Mouse (Mus musculus): ENCODE results near the gene Pecr. TPM values are rescaled to one million over a fixed set of nuclear protein-coding genes. Genes with fewer than 3 reads are reported as not detected.

Gene Pecr
- 9.4 and 10.6 TPM in 2 replicates for polyA plus RNA-seq (2015; fragmentation: Nextera tagmentation; extraction: Ambion mirVana)

DNA sequence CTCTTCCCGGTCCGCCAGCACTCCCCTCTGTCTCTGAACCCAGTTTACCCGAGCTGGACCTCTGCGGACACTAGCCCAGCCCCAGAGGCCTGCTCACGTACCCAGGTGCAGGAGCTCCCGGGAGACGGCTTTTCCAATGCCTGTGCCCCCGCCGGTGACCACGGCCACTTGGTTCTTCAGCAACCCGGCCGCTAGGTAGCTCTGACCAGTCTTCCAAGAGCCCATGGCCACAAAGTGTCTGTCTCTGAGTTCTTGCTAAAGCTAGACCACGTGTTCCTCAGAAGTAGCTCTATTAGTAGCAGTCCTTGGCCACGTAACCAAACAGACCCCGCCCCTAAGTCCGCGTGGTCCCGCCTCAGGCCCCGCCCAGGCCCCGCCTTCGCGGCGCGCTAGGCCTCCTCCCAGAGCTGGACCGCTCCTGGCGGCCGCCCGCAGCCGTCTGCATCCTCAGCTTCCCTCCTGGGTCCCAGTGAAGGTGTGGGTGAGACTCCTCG lies at the start of gene Pecr, which contains the start of gene Tmem169:
TSS of gene Pecr (minus strand) at position 323 of the 494 bp plus-strand sequence.
TSS of gene Tmem169 (plus strand) at position 378 of the 494 bp plus-strand sequence.
- peak; percentile 99 for ATAC-seq
- H3K4me2 ChIP-seq (ENCODE audit: low read length) = peak within 1 kb of the TSS; percentile 87
- H3K36me3 ChIP-seq (ENCODE audit: control insufficient read depth, insufficient read depth, low read length) = peaks cover 2% of the 10 kb centered on the region; the same call in 1 of the 2 replicates
- H3K9me3 ChIP-seq (ENCODE audit: control insufficient read depth, low read length) = no peaks in the 10 kb centered on the region
- peaks cover 11% of the 10 kb centered on the region for H3K4me1 ChIP-seq (ENCODE audit: control insufficient read depth, insufficient read depth, low read depth, low read length)
- H3K4me3 ChIP-seq (ENCODE audit: low read length) = peak within 1 kb of the TSS; percentile 62
- H3K27ac ChIP-seq (ENCODE audit: low read depth, low read length) = peak within 1 kb of the TSS; percentile 68
- WGBS = under 1% methylated on average over 30 of the region's 30 CpGs
- H3K27me3 ChIP-seq (replicated peaks; ENCODE audit: control insufficient read depth, insufficient read depth, low read length) = no peaks in the 10 kb centered on the region
- peak within 1 kb of the TSS; percentile 65 for H3K9ac ChIP-seq (ENCODE audit: low read depth, low read length)

DNA sequence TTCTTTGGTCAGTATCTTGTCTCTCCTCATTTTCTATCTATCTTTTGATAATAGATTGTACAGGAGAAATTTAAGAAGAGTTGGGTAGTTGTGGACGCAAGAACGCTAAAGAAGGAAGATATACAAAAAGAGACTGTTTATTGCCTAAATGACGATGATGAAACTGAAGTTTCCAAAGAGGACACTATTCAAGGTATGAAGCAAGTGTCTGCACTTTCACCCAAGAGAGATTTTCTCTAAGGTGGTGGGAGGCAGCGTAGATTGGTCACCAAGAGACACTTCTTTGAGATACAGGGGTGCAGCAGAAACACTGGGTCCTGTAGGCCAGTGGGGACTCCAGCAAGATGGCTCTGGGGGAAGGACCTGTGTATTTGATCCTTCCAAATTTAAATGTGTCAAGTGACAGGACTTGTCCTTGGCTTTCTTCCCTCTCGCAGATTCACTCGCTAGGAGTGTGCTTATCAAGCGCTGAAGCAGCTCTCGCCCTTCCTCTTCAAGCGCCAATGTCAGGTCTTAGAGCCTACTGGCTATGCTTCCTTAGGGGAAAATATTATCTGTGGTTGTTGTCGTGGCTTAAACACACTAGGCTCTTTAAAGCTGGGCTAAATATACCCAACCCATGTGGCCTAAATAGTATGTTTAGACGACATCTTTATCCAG lies 42.2 kb upstream of the Pecr start:
- Histone ChIP-seq H3K4me2 (ENCODE audit: low read length) (no peak overlapping the region), H3K4me1 (ENCODE audit: control insufficient read depth, insufficient read depth, low read depth, low read length) (no peaks in the 10 kb centered on the region), H3K36me3 (ENCODE audit: control insufficient read depth, insufficient read depth, low read length) (0 out of 2 replicates have a peak, but pooled peaks cover 7% of the 10 kb centered on the region), H3K27ac (ENCODE audit: low read depth, low read length) (no peak overlapping the region), H3K9ac (ENCODE audit: low read depth, low read length) (no peak overlapping the region), H3K4me3 (ENCODE audit: low read length) (no peak overlapping the region), H3K9me3 (ENCODE audit: control insufficient read depth, low read length) (no peaks in the 10 kb centered on the region), H3K27me3 (replicated peaks; ENCODE audit: control insufficient read depth, insufficient read depth, low read length) (no peaks in the 10 kb centered on the region)
- ATAC-seq = no peak
- 94% methylated on average over 11 of the region's 11 CpGs for WGBS

DNA sequence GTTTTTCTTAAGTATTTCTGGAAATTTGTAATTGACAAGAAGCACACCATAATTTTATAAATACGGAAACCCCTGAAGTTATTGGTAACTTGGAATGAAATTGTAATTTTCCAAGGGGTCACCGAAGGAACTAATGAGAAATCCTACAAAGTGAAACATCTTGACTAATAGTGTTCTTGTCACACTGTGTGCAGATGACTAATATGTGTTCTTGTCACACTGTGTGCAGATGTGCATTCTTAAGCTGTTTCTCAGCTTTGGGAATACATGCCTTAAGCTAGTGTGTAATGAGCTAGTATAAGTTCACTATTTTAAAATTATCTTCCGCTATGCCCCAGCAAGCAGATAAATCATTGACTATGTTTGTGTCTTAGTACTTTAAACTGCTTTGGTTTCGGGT lies 39.1 kb upstream of the Pecr start:
- Histone ChIP-seq H3K36me3 (ENCODE audit: control insufficient read depth, insufficient read depth, low read length) (0 out of 2 replicates have a peak, but pooled peaks cover 3% of the 10 kb centered on the region), H3K27ac (ENCODE audit: low read depth, low read length) (no peak overlapping the region), H3K9ac (ENCODE audit: low read depth, low read length) (no peak overlapping the region), H3K9me3 (ENCODE audit: control insufficient read depth, low read length) (no peaks in the 10 kb centered on the region), H3K4me3 (ENCODE audit: low read length) (no peak overlapping the region), H3K4me2 (ENCODE audit: low read length) (no peak overlapping the region), H3K4me1 (ENCODE audit: control insufficient read depth, insufficient read depth, low read depth, low read length) (no peaks in the 10 kb centered on the region), H3K27me3 (replicated peaks; ENCODE audit: control insufficient read depth, insufficient read depth, low read length) (no peaks in the 10 kb centered on the region)
- 94% methylated on average over 4 of the region's 4 CpGs for WGBS
- ATAC-seq = no peak

DNA sequence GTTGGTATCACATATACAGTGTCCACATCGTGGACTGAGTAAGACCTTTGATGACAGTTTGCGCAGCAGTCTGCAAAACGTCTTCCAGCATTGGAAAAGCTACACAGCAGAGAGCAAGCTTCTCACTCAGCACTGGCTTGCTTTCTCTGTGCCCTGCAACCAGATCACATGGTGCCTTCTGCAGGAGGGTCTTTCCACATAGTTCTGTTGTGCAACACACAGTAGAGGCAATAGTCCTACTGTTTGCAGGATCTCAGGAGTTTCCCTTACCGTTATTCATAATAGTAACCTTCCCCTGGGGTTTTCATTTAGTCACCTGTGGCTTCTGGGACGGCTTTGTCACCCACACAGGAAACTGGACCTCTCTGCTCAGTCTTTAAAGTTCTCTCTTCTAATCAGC lies 36.6 kb upstream of the Pecr start:
- H3K36me3 ChIP-seq (ENCODE audit: control insufficient read depth, insufficient read depth, low read length) = 0 out of 2 replicates have a peak, but pooled peaks cover 3% of the 10 kb centered on the region
- no peaks in the 10 kb centered on the region for H3K27me3 ChIP-seq (replicated peaks; ENCODE audit: control insufficient read depth, insufficient read depth, low read length)
- no peak overlapping the region for H3K9ac ChIP-seq (ENCODE audit: low read depth, low read length)
- ATAC-seq = no peak
- no peak overlapping the region for H3K4me3 ChIP-seq (ENCODE audit: low read length)
- WGBS = 97% methylated on average over 5 of the region's 5 CpGs
- no peak overlapping the region for H3K4me2 ChIP-seq (ENCODE audit: low read length)
- H3K9me3 ChIP-seq (ENCODE audit: control insufficient read depth, low read length) = no peaks in the 10 kb centered on the region
- no peak overlapping the region for H3K27ac ChIP-seq (ENCODE audit: low read depth, low read length)
- no peaks in the 10 kb centered on the region for H3K4me1 ChIP-seq (ENCODE audit: control insufficient read depth, insufficient read depth, low read depth, low read length)

DNA sequence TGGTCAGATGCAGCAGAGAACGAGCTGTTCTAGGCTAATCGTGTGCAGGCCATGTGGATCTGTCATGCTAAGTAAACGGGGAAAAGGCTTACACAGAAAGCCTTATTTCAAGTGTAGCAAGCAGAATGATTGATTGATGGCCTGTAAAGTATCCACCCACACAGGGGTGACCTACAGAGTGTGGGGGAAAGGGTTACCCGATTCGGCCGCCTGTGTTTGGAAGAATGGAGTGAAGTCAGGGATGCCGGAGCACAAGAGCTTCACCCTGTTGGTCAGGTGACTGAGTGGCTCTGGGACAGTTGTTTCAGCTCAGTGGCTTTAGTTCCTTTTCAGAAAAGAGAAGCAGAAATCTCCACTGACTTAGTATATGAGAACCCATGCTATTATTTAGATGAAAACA lies 32.8 kb upstream of the Pecr start:
- no peaks in the 10 kb centered on the region for H3K27me3 ChIP-seq (replicated peaks; ENCODE audit: control insufficient read depth, insufficient read depth, low read length)
- ATAC-seq = no peak
- no peaks in the 10 kb centered on the region for H3K4me1 ChIP-seq (ENCODE audit: control insufficient read depth, insufficient read depth, low read depth, low read length)
- no peak overlapping the region for H3K27ac ChIP-seq (ENCODE audit: low read depth, low read length)
- WGBS = 69% methylated on average over 7 of the region's 7 CpGs
- H3K9me3 ChIP-seq (ENCODE audit: control insufficient read depth, low read length) = no peaks in the 10 kb centered on the region
- no peak overlapping the region for H3K9ac ChIP-seq (ENCODE audit: low read depth, low read length)
- H3K36me3 ChIP-seq (ENCODE audit: control insufficient read depth, insufficient read depth, low read length) = no peaks in the 10 kb centered on the region
- H3K4me2 ChIP-seq (ENCODE audit: low read length) = no peak overlapping the region
- H3K4me3 ChIP-seq (ENCODE audit: low read length) = no peak overlapping the region

DNA sequence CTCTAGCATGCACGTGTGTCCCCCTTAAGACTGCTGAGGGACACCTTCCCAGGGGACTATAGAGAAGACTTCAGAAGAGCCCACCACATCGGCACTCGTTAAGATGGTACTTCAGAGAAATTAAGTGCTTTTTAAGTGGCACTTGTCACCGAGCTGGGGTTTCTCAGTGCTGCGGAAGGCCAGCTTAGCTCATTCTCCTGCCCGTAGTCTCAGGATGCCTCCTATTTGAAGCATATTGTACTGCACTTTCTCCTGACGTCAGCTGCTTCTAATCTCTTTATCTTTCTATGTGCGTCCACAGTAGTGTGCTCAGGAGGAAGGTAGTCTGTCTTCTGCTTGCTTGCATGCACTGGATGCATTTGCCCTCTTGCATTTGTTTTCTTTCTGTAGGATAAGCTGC lies 32.3 kb upstream of the Pecr start:
- ATAC-seq = no peak
- Histone ChIP-seq H3K4me3 (ENCODE audit: low read length) (no peak overlapping the region), H3K9me3 (ENCODE audit: control insufficient read depth, low read length) (no peaks in the 10 kb centered on the region), H3K27me3 (replicated peaks; ENCODE audit: control insufficient read depth, insufficient read depth, low read length) (no peaks in the 10 kb centered on the region), H3K9ac (ENCODE audit: low read depth, low read length) (no peak overlapping the region), H3K36me3 (ENCODE audit: control insufficient read depth, insufficient read depth, low read length) (no peaks in the 10 kb centered on the region), H3K4me1 (ENCODE audit: control insufficient read depth, insufficient read depth, low read depth, low read length) (no peaks in the 10 kb centered on the region), H3K4me2 (ENCODE audit: low read length) (no peak overlapping the region), H3K27ac (ENCODE audit: low read depth, low read length) (no peak overlapping the region)
- WGBS = 77% methylated on average over 8 of the region's 8 CpGs

DNA sequence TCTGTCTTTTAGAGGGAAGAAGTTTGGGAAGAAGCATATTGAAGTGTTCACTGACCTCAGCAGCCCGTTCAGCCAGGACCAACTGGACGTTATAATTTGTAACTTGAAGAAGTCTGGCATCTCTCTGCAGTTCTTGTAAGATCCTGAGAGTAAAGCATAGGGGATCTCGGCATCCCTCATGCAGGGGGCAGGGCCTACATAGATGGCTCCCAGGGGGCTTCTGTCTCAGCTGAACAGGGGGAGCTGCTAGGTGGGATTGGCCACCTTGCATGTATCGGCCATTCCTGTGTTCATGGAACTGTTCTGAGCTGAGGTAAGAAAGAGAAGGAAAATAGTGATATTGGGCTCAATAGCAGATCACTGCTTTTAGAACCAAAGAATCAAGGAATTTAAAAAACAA lies 31.3 kb upstream of the Pecr start:
- H3K36me3 ChIP-seq (ENCODE audit: control insufficient read depth, insufficient read depth, low read length) = no peaks in the 10 kb centered on the region
- H3K27me3 ChIP-seq (replicated peaks; ENCODE audit: control insufficient read depth, insufficient read depth, low read length) = no peaks in the 10 kb centered on the region
- no peak overlapping the region for H3K27ac ChIP-seq (ENCODE audit: low read depth, low read length)
- 88% methylated on average over 4 of the region's 4 CpGs for WGBS
- no peaks in the 10 kb centered on the region for H3K9me3 ChIP-seq (ENCODE audit: control insufficient read depth, low read length)
- H3K4me2 ChIP-seq (ENCODE audit: low read length) = no peak overlapping the region
- no peak for ATAC-seq
- no peak overlapping the region for H3K9ac ChIP-seq (ENCODE audit: low read depth, low read length)
- no peak overlapping the region for H3K4me3 ChIP-seq (ENCODE audit: low read length)
- H3K4me1 ChIP-seq (ENCODE audit: control insufficient read depth, insufficient read depth, low read depth, low read length) = no peaks in the 10 kb centered on the region

DNA sequence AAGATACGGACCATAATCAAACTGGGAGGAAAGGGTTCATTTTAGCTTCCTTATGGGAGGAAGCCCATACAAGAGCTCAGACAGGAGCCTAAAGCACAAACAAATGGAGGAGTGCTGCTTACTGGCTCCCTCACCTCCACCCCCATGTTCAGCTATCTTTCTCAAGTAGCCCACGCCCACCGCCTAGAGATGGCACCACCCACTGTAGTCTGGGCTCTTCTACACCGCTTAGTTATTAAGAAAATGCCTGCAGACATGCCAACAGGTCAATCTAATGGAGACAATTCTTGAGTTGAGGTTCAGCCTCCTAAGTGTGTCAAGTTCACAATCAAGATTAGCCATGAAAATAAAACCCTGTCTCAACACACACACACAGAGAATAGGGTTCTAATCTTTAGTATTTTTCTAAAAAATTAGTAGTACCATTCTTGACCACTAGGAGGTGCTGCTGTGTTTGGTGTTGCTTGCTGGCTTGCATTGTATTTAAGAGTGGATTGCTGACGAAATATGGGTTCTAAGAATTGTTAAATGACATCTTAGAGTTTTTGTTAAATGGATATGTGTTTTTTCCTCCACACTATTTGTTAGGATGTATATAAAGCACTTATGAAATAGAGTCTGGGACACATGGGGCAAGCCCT lies 29.4 kb upstream of the Pecr start:
- Histone ChIP-seq H3K27me3 (replicated peaks; ENCODE audit: control insufficient read depth, insufficient read depth, low read length) (no peaks in the 10 kb centered on the region), H3K4me2 (ENCODE audit: low read length) (no peak overlapping the region), H3K9me3 (ENCODE audit: control insufficient read depth, low read length) (no peaks in the 10 kb centered on the region), H3K4me3 (ENCODE audit: low read length) (no peak overlapping the region), H3K27ac (ENCODE audit: low read depth, low read length) (no peak overlapping the region), H3K9ac (ENCODE audit: low read depth, low read length) (no peak overlapping the region), H3K4me1 (ENCODE audit: control insufficient read depth, insufficient read depth, low read depth, low read length) (no peaks in the 10 kb centered on the region), H3K36me3 (ENCODE audit: control insufficient read depth, insufficient read depth, low read length) (no peaks in the 10 kb centered on the region)
- 73% methylated on average over 5 of the region's 5 CpGs for WGBS
- ATAC-seq = no peak

DNA sequence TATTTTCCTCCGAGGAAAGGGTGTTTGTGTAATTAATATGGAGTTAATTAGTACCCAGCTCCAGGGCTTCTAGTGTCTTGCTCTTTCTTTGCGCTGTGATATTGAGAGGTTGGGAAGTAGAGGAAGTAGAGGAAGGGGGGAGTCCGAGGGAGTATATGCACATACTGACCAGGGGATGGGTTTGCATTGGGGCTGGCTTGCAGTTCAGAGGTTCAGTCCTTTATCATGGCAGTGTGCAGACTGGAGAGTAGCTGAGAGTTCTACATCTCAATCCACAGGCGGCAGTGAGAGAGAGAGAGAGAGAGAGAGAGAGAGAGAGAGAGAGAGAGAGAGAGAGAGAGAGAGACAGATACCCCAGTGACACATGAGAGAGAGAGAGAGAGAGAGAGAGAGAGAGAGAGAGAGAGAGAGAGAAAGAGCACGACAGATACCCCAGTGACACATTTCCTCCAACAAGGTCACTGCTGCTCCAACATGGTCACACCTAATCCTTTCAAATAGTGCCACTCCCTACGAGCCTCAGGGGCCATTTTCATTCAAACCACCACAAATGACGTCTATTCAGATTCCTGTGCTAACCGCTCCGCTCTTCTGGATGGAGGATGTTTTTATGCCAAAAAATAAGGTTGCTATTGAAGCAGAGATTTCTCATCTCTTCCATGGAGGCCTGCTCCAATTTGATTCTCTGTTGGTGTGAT lies 28.7 kb upstream of the Pecr start:
- 85% methylated on average over 9 of the region's 9 CpGs for WGBS
- Histone ChIP-seq H3K27ac (ENCODE audit: low read depth, low read length) (no peak overlapping the region), H3K36me3 (ENCODE audit: control insufficient read depth, insufficient read depth, low read length) (no peaks in the 10 kb centered on the region), H3K4me2 (ENCODE audit: low read length) (no peak overlapping the region), H3K4me3 (ENCODE audit: low read length) (no peak overlapping the region), H3K9ac (ENCODE audit: low read depth, low read length) (no peak overlapping the region), H3K9me3 (ENCODE audit: control insufficient read depth, low read length) (no peaks in the 10 kb centered on the region), H3K27me3 (replicated peaks; ENCODE audit: control insufficient read depth, insufficient read depth, low read length) (no peaks in the 10 kb centered on the region), H3K4me1 (ENCODE audit: control insufficient read depth, insufficient read depth, low read depth, low read length) (peaks cover 6% of the 10 kb centered on the region)
- no peak for ATAC-seq

Measured in hindbrain, embryonic 16.5 days (tissue).